9 mouse cellular contexts compared by ENCODE assay signal in the genomic region with DNA sequence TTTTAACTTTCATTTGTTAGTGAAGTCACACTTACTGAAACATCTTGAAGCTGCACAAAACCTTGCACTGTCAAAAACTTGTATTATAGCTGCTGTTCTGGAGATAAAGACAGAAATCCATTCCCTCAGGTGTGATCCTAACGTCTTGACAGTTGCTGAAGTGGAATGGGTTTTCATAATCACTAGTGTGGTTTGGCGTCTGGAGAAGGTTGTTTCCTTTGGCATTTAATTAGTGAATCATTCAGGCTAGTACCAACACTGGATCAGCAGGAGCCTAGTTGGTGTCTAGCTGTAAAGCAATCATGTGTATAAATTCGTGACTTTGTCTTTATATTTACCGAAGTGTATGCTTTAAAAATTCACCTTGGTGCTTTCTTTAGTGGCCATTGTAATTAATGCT. TPM values are rescaled to one million over a fixed set of nuclear protein-coding genes. Genes with fewer than 3 reads are reported as not detected.
DNase-seq lines count a peak whose midpoint lies in the region; ATAC-seq and TF ChIP-seq lines count a peak whose summit lies in the region.
"Had no signal": no experiment of that assay in that cellular context is flagged by ENCODE, and none has a peak within 500 bp of the region (broad histone marks: within the 10 kb centered on the region; RNA-seq: fewer than 3 reads in every experiment).

No protein-coding gene starts in this region.

- H3K27ac ChIP-seq in heart, embryonic 15.5 days, result 0 out of 2 replicates have a peak overlapping the region, but pooled peaks have one; percentile 4
- H3K27ac ChIP-seq in heart, embryonic 10.5 days, result no peak overlapping the region
- peak overlapping the region; percentile 39; the same call in 1 of the 2 replicates for H3K27ac ChIP-seq in bone marrow macrophage, adult 2 months (ENCODE audit: insufficient read depth, low read depth, low read length)
- peak overlapping the region; percentile 61 for H3K27ac ChIP-seq in liver, embryonic 15.5 days (replicated peaks)

- DNase-seq in heart, embryonic 10.5 days (ENCODE audit: low spot score), result no peak
- peak; percentile 19 for DNase-seq in A20 (ENCODE audit: low read depth, low spot score)
- DNase-seq in urinary bladder, postnatal 4 days (ENCODE audit: low spot score in 2 of 2), result no peak
- DNase-seq in layer of hippocampus, adult 11-12 months (ENCODE audit: low spot score), result no peak
- no peak for DNase-seq in right cerebral cortex, postnatal 4 days

- H3K4me2 ChIP-seq in heart, embryonic 15.5 days, result peak overlapping the region; percentile 83
- H3K4me2 ChIP-seq in liver, embryonic 15.5 days, result peak overlapping the region; percentile 85

- ATAC-seq in heart, embryonic 15.5 days (replicated peaks; ENCODE audit: insufficient number of reproducible peaks, insufficient read depth, low FRiP score, low read depth), result no peak
- no peak for ATAC-seq in liver, embryonic 15.5 days (ENCODE audit: insufficient read depth)

- no peaks in the 10 kb centered on the region for H3K9me3 ChIP-seq in heart, embryonic 15.5 days (replicated peaks)
- H3K9me3 ChIP-seq in heart, embryonic 10.5 days, result no peaks in the 10 kb centered on the region
- no peaks in the 10 kb centered on the region for H3K9me3 ChIP-seq in liver, embryonic 15.5 days (replicated peaks)
- H3K9me3 ChIP-seq: embryonic facial prominence, embryonic 13.5 days had no signal

- TF ChIP-seq POLR2A in bone marrow macrophage, adult 2 months (IDR thresholded peaks at IDR 0.05; ENCODE audit: borderline replicate concordance, low read depth, low read length), result no peak

- TF ChIP-seq CTCF in bone marrow macrophage, adult 2 months (IDR thresholded peaks at IDR 0.05; ENCODE audit: low read depth, low read length), result no peak

- H3K4me1 ChIP-seq in heart, embryonic 15.5 days (replicated peaks), result peaks cover 9% of the 10 kb centered on the region
- H3K4me1 ChIP-seq in heart, embryonic 10.5 days, result peaks cover 8% of the 10 kb centered on the region
- H3K4me1 ChIP-seq in bone marrow macrophage, adult 2 months (ENCODE audit: control insufficient read depth, insufficient read depth, low read length), result peaks cover 3% of the 10 kb centered on the region
- H3K4me1 ChIP-seq in liver, embryonic 15.5 days (replicated peaks), result peaks cover 43% of the 10 kb centered on the region

- peaks cover 5% of the 10 kb centered on the region for H3K36me3 ChIP-seq in heart, embryonic 15.5 days
- H3K36me3 ChIP-seq in heart, embryonic 10.5 days, result peaks cover 14% of the 10 kb centered on the region; the same call in 1 of the 2 replicates
- peaks cover 17% of the 10 kb centered on the region for H3K36me3 ChIP-seq in liver, embryonic 15.5 days (replicated peaks)

- H3K27me3 ChIP-seq in heart, embryonic 15.5 days, result no peaks in the 10 kb centered on the region
- no peaks in the 10 kb centered on the region for H3K27me3 ChIP-seq in heart, embryonic 10.5 days (ENCODE audit: insufficient read depth, poor library complexity, severe bottlenecking)
- no peaks in the 10 kb centered on the region for H3K27me3 ChIP-seq in liver, embryonic 15.5 days
- H3K27me3 ChIP-seq: embryonic facial prominence, embryonic 13.5 days had no signal

- WGBS in heart, embryonic 15.5 days, result 51% methylated on average over 4 of the region's 4 CpGs
- 58% methylated on average over 4 of the region's 4 CpGs for WGBS in heart, embryonic 10.5 days
- 45% methylated on average over 4 of the region's 4 CpGs for WGBS in liver, embryonic 15.5 days (ENCODE audit: insufficient replicate concordance)

- no peak overlapping the region for H3K4me3 ChIP-seq in heart, embryonic 15.5 days
- no peak overlapping the region for H3K4me3 ChIP-seq in heart, embryonic 10.5 days
- no peak overlapping the region for H3K4me3 ChIP-seq in bone marrow macrophage, adult 2 months (ENCODE audit: insufficient read depth, low read length)
- H3K4me3 ChIP-seq in liver, embryonic 15.5 days (replicated peaks), result peak overlapping the region; percentile 96

- H3K9ac ChIP-seq in heart, embryonic 15.5 days, result no peak overlapping the region
- H3K9ac ChIP-seq in liver, embryonic 15.5 days, result no peak overlapping the region; the same call in 1 of the 2 replicates

RNA-seq across cellular contexts. Expression of a gene that starts 1.4 kb away (rescaled TPM):
- 45.2 and 48.7 TPM in 2 replicates for polyA plus RNA-seq in heart, embryonic 15.5 days (2015; fragmentation: Nextera tagmentation; extraction: Ambion mirVana)
- 40.8 and 43.6 TPM in 2 replicates for polyA plus RNA-seq in heart, embryonic 10.5 days (2016; fragmentation: Nextera tagmentation; extraction: Ambion mirVana)
- 64.1 and 69.4 TPM in 2 replicates for polyA plus RNA-seq in bone marrow macrophage, adult 2 months (2012; ENCODE audit: insufficient read depth, insufficient read length, missing spikeins)
- polyA plus RNA-seq in liver, embryonic 15.5 days (2015; fragmentation: Nextera tagmentation; extraction: Ambion mirVana), result 30.8 and 32.0 TPM in 2 replicates

RNA-seq across cellular contexts. Expression of a gene that starts 1.5 kb away (rescaled TPM):
- 3.9 and 4.4 TPM in 2 replicates for polyA plus RNA-seq in heart, embryonic 15.5 days (2015; fragmentation: Nextera tagmentation; extraction: Ambion mirVana)
- polyA plus RNA-seq in heart, embryonic 10.5 days (2016; fragmentation: Nextera tagmentation; extraction: Ambion mirVana), result 6.2 and 6.8 TPM in 2 replicates
- 12.3 and 12.4 TPM in 2 replicates for polyA plus RNA-seq in bone marrow macrophage, adult 2 months (2012; ENCODE audit: insufficient read depth, insufficient read length, missing spikeins)
- 17.3 and 18.8 TPM in 2 replicates for polyA plus RNA-seq in liver, embryonic 15.5 days (2015; fragmentation: Nextera tagmentation; extraction: Ambion mirVana)
